Mouse (Mus musculus) forebrain, embryonic 14.5 days (tissue): ENCODE measurements around the gene Plxnb3. TPM values are rescaled to one million over a fixed set of nuclear protein-coding genes. Genes with fewer than 3 reads are reported as not detected.

Source experiments
- ATAC-seq: fragments of 200-750 bp; cut with Nextera tagmentation; 2 replicates; pipeline ENCODE4 v1.8.0; 2017; ENCODE audit warnings: mild to moderate bottlenecking, moderate library complexity
- DNase-seq: peaks from one replicate; pipeline ENCODE4 v3.0.0-alpha.2; 2015; ENCODE audit warnings: low spot score
- H3K27ac ChIP-seq: fragments of 300-500 bp; sonication (generic); 2 replicates; pipeline ENCODE4 v1.5.1; 2014; ENCODE audit warnings: low read depth, mild to moderate bottlenecking, control low read depth, low read length, moderate library complexity
- H3K27me3 ChIP-seq: fragments of 300-500 bp; sonication (generic); replicated peaks from 2 replicates; pipeline ENCODE4 v1.6.1; 2014; ENCODE audit warnings: low read length, control low read depth, mixed read lengths; ENCODE audit not compliant: control insufficient read depth, insufficient read depth
- H3K36me3 ChIP-seq: fragments of 300-500 bp; sonication (generic); 2 replicates; pipeline ENCODE4 v1.6.1; 2014; ENCODE audit warnings: low read length, control low read depth; ENCODE audit not compliant: control insufficient read depth, insufficient read depth
- H3K4me1 ChIP-seq: fragments of 300-500 bp; sonication (generic); 2 replicates; pipeline ENCODE4 v1.6.1; 2014; ENCODE audit warnings: antibody characterized with exemption, low read length, control low read depth; ENCODE audit not compliant: control insufficient read depth, insufficient read depth
- H3K4me2 ChIP-seq: fragments of 300-500 bp; sonication (generic); 2 replicates; pipeline ENCODE4 v1.6.1; 2014; ENCODE audit warnings: mild to moderate bottlenecking, control low read depth, low read length
- H3K4me3 ChIP-seq: fragments of 300-500 bp; sonication (generic); 2 replicates; pipeline ENCODE4 v1.5.1; 2014; ENCODE audit warnings: low read depth, low read length, control low read depth
- H3K9ac ChIP-seq: fragments of 300-500 bp; sonication (generic); 2 replicates; pipeline ENCODE4 v1.6.1; 2014; ENCODE audit warnings: mild to moderate bottlenecking, low read length, control low read depth, moderate library complexity
- H3K9me3 ChIP-seq: fragments of 300-500 bp; sonication (generic); replicated peaks from 2 replicates; pipeline ENCODE4 v1.6.1; 2016; ENCODE audit warnings: low read length, control low read depth, mixed read lengths; ENCODE audit not compliant: control insufficient read depth
- WGBS: fragments of 180-500 bp; shearing (Covaris S2); extraction: QIAGEN DNeasy Blood & Tissue Kit; methylation state at CpG from one replicate; pipeline ENCODE4 v1.1.7; 2014; 5-methylcytosine and 5-hydroxymethylcytosine counted together
- polyA plus RNA-seq: library from polyadenylated mRNA; unstranded; fragments of >200 nt; fragmentation: Nextera tagmentation; extraction: Ambion mirVana; gene quantifications from 2 replicates; pipeline ENCODE4 v1.2.1, GENCODE M21; 2014

The Plxnb3 gene
- polyA plus RNA-seq, 1 experiment from 2014 or later: 0.08 TPM

GRCm38 (mm10) chrX:73793505-73793904, 36.6 kb downstream of the Plxnb3 start:
- peaks cover 30% of the 10 kb centered on the region for H3K36me3 ChIP-seq
- H3K27me3 ChIP-seq: no peaks in the 10 kb centered on the region
- H3K27ac ChIP-seq: no peak overlapping the region
- H3K4me2 ChIP-seq: no peak overlapping the region
- ATAC-seq: peak; percentile 22; the same call in 1 of the 2 replicates
- H3K4me1 ChIP-seq: no peaks in the 10 kb centered on the region
- WGBS: 9% methylated on average over 1 of the region's 1 CpGs
- H3K9ac ChIP-seq: no peak overlapping the region
- H3K4me3 ChIP-seq: no peak overlapping the region
- no peak for DNase-seq
- no peaks in the 10 kb centered on the region for H3K9me3 ChIP-seq

DNA sequence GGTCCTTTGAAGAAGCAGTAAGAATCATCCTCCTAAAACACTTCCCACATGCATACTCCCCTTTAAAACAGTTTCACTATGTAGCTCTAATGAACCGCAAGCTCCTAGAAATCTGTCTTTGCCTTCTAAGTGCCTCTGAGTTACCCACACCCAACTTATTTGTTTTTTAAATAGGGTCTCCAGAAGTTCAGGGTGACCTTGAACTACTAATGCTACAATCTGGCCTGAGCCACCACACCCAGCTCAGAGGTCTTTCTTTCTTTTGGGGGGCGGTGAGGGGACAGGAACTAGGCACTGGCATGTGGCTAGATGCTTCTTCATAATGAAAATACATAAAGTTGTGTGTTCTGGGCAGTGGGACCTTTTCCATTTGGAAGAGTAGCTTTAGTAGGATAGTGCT, 40.6 kb downstream of the Plxnb3 start:
- no peaks in the 10 kb centered on the region for H3K4me1 ChIP-seq
- ATAC-seq (no peak), DNase-seq (no peak)
- no peak overlapping the region for H3K9ac ChIP-seq
- H3K9me3 ChIP-seq: no peaks in the 10 kb centered on the region
- 83% methylated on average over 2 of the region's 2 CpGs for WGBS
- H3K27me3 ChIP-seq: no peaks in the 10 kb centered on the region
- H3K4me2 ChIP-seq: no peak overlapping the region
- no peak overlapping the region for H3K27ac ChIP-seq
- H3K36me3 ChIP-seq: peaks cover 16% of the 10 kb centered on the region
- H3K4me3 ChIP-seq: no peak overlapping the region

GRCm38 (mm10) chrX:73798502-73798901, 41.6 kb downstream of the Plxnb3 start:
- peak; percentile 85 for ATAC-seq
- Histone ChIP-seq H3K36me3 (peaks cover 16% of the 10 kb centered on the region), H3K9me3 (no peaks in the 10 kb centered on the region), H3K4me1 (no peaks in the 10 kb centered on the region), H3K9ac (no peak overlapping the region), H3K27ac (no peak overlapping the region), H3K4me3 (no peak overlapping the region), H3K27me3 (no peaks in the 10 kb centered on the region), H3K4me2 (no peak overlapping the region)
- WGBS: 47% methylated on average over 9 of the region's 9 CpGs
- peak; percentile 50 for DNase-seq

DNA sequence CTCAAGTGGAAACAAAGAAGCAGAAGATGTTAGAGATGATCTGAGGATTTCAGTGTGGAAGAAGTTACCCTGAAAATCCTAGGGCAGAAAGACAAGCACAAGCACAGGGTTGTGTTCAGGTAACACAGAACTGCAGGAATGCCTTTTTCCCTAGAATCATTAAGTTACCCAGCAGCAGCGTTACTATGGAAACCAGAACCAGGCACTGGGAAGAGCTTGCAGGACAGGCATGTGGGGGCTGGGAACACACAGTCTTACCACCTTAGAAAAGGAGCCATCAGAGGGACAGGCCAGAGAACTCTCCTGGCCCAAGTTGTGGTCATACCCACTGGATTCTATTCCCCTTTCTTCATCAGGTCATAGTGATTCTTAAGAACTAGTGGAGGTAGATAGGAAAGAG, 48.9 kb downstream of the Plxnb3 start:
- Histone ChIP-seq H3K9me3 (no peaks in the 10 kb centered on the region), H3K4me1 (no peaks in the 10 kb centered on the region), H3K9ac (no peak overlapping the region), H3K4me2 (no peak overlapping the region), H3K36me3 (no peaks in the 10 kb centered on the region), H3K27ac (peak overlapping the region; percentile 5; the same call in 1 of the 2 replicates), H3K27me3 (no peaks in the 10 kb centered on the region), H3K4me3 (no peak overlapping the region)
- WGBS: 64% methylated on average over 1 of the region's 1 CpGs
- no peak for ATAC-seq
- DNase-seq: peak; percentile 50

GRCm38 (mm10) chrX:73815072-73815471, 58.2 kb downstream of the Plxnb3 start:
- 31% methylated on average over 14 of the region's 14 CpGs for WGBS

DNA sequence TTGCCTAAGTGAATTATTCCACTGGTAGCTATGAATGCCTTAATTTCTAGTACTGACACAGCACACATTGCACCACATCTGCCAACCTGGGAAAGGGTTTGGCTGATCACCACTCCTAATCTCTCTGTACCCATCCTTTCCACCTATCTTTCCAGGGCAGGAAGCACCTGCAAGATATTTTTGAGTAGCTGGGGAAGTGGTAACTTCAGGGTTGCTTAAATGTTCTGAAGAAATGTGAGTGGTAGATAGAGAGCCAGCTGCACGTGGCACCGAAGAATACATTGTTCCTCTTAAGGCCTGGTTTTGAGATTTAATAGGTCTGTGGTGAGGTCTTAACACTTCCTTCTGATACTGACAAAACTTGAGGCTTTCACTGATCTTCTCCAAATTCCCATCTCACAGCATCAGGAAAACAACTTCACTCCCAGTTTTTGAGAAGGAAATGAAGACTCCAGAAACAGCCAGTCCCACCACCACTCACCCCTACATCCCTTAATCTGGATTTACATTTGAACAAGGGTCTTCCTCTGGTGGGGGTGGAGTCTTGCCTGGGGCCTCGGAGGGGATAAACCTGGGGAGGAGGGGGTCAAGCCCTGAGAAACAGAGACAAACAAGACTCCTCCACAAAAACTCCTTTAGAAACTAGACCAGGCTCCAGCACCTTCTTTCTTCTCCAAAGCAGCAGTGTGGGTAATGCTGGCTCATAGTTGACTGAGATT, 59.9 kb downstream of the Plxnb3 start:
- Histone ChIP-seq H3K36me3 (no peaks in the 10 kb centered on the region), H3K4me3 (no peak overlapping the region), H3K27me3 (no peaks in the 10 kb centered on the region), H3K27ac (no peak overlapping the region), H3K9me3 (no peaks in the 10 kb centered on the region), H3K9ac (no peak overlapping the region), H3K4me2 (no peak overlapping the region), H3K4me1 (no peaks in the 10 kb centered on the region)
- WGBS: 53% methylated on average over 3 of the region's 3 CpGs
- DNase-seq (no peak), ATAC-seq (no peak)

More at GRCm38 (mm10) chrX:73815072-73815471, 58.2 kb downstream of the Plxnb3 start:
- H3K4me1 ChIP-seq: no peaks in the 10 kb centered on the region
- peak overlapping the region; percentile 23 for H3K4me3 ChIP-seq
- ATAC-seq (peak; percentile 95), DNase-seq (peak; percentile 72)
- H3K27me3 ChIP-seq: no peaks in the 10 kb centered on the region
- peak overlapping the region; percentile 55; the same call in 1 of the 2 replicates for H3K27ac ChIP-seq
- no peaks in the 10 kb centered on the region for H3K9me3 ChIP-seq
- peak overlapping the region; percentile 49 for H3K4me2 ChIP-seq
- no peaks in the 10 kb centered on the region for H3K36me3 ChIP-seq
- H3K9ac ChIP-seq: peak overlapping the region; percentile 70

Other genes with a start within 250 kb of the Plxnb3 start
- gene Dusp9, start 117.7 kb upstream of the Plxnb3 start, polyA plus RNA-seq: 0.22 and 0.27 TPM in 2 replicates
- gene Pnck, start 97.0 kb upstream of the Plxnb3 start, polyA plus RNA-seq: 116 and 118 TPM in 2 replicates
- 6.2 and 6.8 TPM in 2 replicates for gene Slc6a8, start 83.9 kb upstream of the Plxnb3 start, polyA plus RNA-seq
- gene Bcap31, start 40.9 kb upstream of the Plxnb3 start, polyA plus RNA-seq: 113 and 119 TPM in 2 replicates
- 7.3 and 9.1 TPM in 2 replicates for gene Abcd1, start 40.5 kb upstream of the Plxnb3 start, polyA plus RNA-seq
- 1.1 and 1.8 TPM in 2 replicates for gene Srpk3, start 17.3 kb downstream of the Plxnb3 start, polyA plus RNA-seq
- 253 and 290 TPM in 2 replicates for gene Idh3g, start 29.8 kb downstream of the Plxnb3 start, polyA plus RNA-seq
- gene Ssr4, start 29.9 kb downstream of the Plxnb3 start, polyA plus RNA-seq: 148 and 189 TPM in 2 replicates
- 5.4 and 8.0 TPM in 2 replicates for gene Pdzd4, start 67.9 kb downstream of the Plxnb3 start, polyA plus RNA-seq
- gene Avpr2, start 135.0 kb downstream of the Plxnb3 start, polyA plus RNA-seq: 0.26 TPM in 1 of 2 replicates, not detected in the other
- gene L1cam, start 139.0 kb downstream of the Plxnb3 start, polyA plus RNA-seq: 53.6 and 77.2 TPM in 2 replicates
- 1.3 and 2.0 TPM in 2 replicates for gene Arhgap4, start 164.8 kb downstream of the Plxnb3 start, polyA plus RNA-seq
- gene Naa10, start 164.9 kb downstream of the Plxnb3 start, polyA plus RNA-seq: 104 TPM in 2 replicates
- 8.9 and 9.3 TPM in 2 replicates for gene Renbp, start 173.8 kb downstream of the Plxnb3 start, polyA plus RNA-seq
- 58.3 and 61.1 TPM in 2 replicates for gene Hcfc1, start 209.3 kb downstream of the Plxnb3 start, polyA plus RNA-seq